Mouse (Mus musculus) ES-E14 (cell line): ENCODE results near the gene Gal3st1. TPM values are rescaled to one million over a fixed set of nuclear protein-coding genes. Genes with fewer than 3 reads are reported as not detected.

Experiments
- DNase-seq: peaks from one replicate; pipeline ENCODE4 v3.0.0-alpha.2; 2013; ENCODE audit warnings: low read depth, low spot score
- H3K27ac ChIP-seq: 2 replicates; pipeline ENCODE4 v1.5.1; 2012; ENCODE audit warnings: low read depth, mild to moderate bottlenecking, low read length, moderate library complexity, mixed read lengths; ENCODE audit not compliant: poor library complexity, insufficient read depth, severe bottlenecking
- H3K36me3 ChIP-seq: 2 replicates; pipeline ENCODE4 v1.6.1; 2012; ENCODE audit warnings: mild to moderate bottlenecking, low read length, moderate library complexity, mixed read lengths; ENCODE audit not compliant: control insufficient read depth, poor library complexity, insufficient read depth, severe bottlenecking
- H3K4me1 ChIP-seq, 2 experiments: fragments of 150-350 bp in 1 of 2; sonication (generic) in 1 of 2; 2 replicates each; pipeline ENCODE4 v1.6.1; 2012; ENCODE audit warnings: low read length in 2 of 2, mild to moderate bottlenecking in 1 of 2, mixed read lengths in 1 of 2; ENCODE audit not compliant: control insufficient read depth in 2 of 2, insufficient read depth in 2 of 2, poor library complexity in 1 of 2
- H3K4me3 ChIP-seq, 2 experiments: fragments of 150-350 bp in 1 of 2; sonication (generic) in 1 of 2; 2 replicates each; pipeline ENCODE4 v1.5.1; 2012; ENCODE audit warnings: low read length in 2 of 2, low read depth in 1 of 2, mild to moderate bottlenecking in 1 of 2, mixed read lengths in 1 of 2; ENCODE audit not compliant: insufficient read depth in 1 of 2, poor library complexity in 1 of 2, severe bottlenecking in 1 of 2
- H3K9ac ChIP-seq: 2 replicates; pipeline ENCODE4 v1.6.1; 2012; ENCODE audit warnings: low read depth, mild to moderate bottlenecking, low read length, mixed read lengths; ENCODE audit not compliant: poor library complexity, insufficient read depth, severe bottlenecking
- H3K9me3 ChIP-seq: fragments of 150-350 bp; sonication (generic); 2 replicates; pipeline ENCODE4 v1.6.1; 2012; ENCODE audit warnings: low read depth, mild to moderate bottlenecking, low read length; ENCODE audit not compliant: control insufficient read depth, insufficient read depth
- CHD2 ChIP-seq: IDR thresholded peaks from 2 replicates; pipeline ENCODE4 v1.6.1; 2014; ENCODE audit warnings: mild to moderate bottlenecking, low read depth, low read length, inconsistent platforms
- HCFC1 ChIP-seq: IDR thresholded peaks from 2 replicates; pipeline ENCODE4 v1.6.1; 2012; ENCODE audit warnings: low read length, inconsistent platforms, borderline replicate concordance; ENCODE audit not compliant: insufficient read depth
- MAFK ChIP-seq: IDR thresholded peaks from 2 replicates; pipeline ENCODE4 v1.6.1; 2014; ENCODE audit warnings: mild to moderate bottlenecking, low read depth, low read length, inconsistent platforms; ENCODE audit not compliant: insufficient read depth
- ZC3H11A ChIP-seq: IDR thresholded peaks from 2 replicates; pipeline ENCODE4 v1.6.1; 2012; ENCODE audit warnings: low read depth, mild to moderate bottlenecking, inconsistent platforms, low read length, borderline replicate concordance
- ZNF384 ChIP-seq: IDR thresholded peaks from 2 replicates; pipeline ENCODE4 v1.6.1; 2012; ENCODE audit warnings: low read depth, low read length, inconsistent platforms
- in situ Hi-C, 2 experiments: fragments of 600-800 bp; cut with MboI; formaldehyde crosslinking; loops; one replicate each; pipeline ENCODE4 v1.15.1; 2025; ENCODE audit warnings: low sequenced_read_pairs in 2 of 2, inconsistent platforms in 1 of 2; ENCODE audit not compliant: unreplicated experiment in 2 of 2
- total RNA-seq: library from RNA; depleted of rRNA; stranded (reverse); fragments of 300-350 nt; gene quantifications from 2 replicates; pipeline ENCODE4 v1.2.3, GENCODE M21; 2012; rRNA removed

Gal3st1 gene
- total RNA-seq: 4.0 and 4.9 TPM in 2 replicates

- no peak within 1 kb of the TSS for H3K27ac ChIP-seq
Observed at GRCm38 (mm10) chr11:3983291-3983862, at the start of gene Gal3st1. Gene Gal3st1 (plus strand): TSS chr11:3983636.

DNA sequence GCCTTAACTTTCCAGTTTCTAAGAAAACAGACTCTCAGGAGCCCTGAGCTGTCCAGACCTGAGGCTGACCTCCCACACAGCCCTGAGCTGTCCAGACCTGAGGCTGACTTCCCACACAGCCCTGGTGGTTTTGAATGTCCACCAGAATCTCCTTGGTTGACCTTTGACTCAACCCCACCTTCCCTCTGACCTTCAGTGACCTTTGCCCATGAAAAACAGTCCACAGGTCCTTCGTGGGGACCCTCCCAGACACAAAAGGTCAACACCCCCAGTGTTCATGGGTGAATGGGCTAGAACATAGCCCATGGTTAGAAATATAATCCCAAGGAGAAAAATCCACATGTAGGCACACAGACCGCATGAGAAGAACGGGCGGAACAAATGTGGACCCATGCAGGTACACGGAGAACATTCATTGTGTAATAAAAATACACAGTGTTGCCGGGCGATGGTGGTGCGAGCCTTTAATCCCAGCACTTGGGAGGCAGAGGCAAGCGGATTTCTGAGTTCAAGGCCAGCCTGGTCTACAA lies 49.6 kb upstream of the Gal3st1 start:
- no peak for TF ChIP-seq ZNF384
- TF ChIP-seq CHD2: no peak
- TF ChIP-seq ZC3H11A: no peak
- no peak for TF ChIP-seq HCFC1
- no peak for TF ChIP-seq MAFK
- no peak overlapping the region for H3K27ac ChIP-seq
- no peak overlapping the region for H3K4me3 ChIP-seq
- H3K9me3 ChIP-seq: no peaks in the 10 kb centered on the region
- no peak for DNase-seq
- in situ Hi-C loops: no loop called here
- H3K4me1 ChIP-seq: peaks cover 4 to 21% of the 10 kb centered on the region in 2 experiments; a peak in 3 of 4 replicates
- H3K9ac ChIP-seq: no peak overlapping the region
- no peaks in the 10 kb centered on the region for H3K36me3 ChIP-seq

More at GRCm38 (mm10) chr11:3983291-3983862, at the start of gene Gal3st1:
- TF ChIP-seq MAFK (no peak), CHD2 (no peak), ZNF384 (no peak), HCFC1 (no peak), ZC3H11A (no peak)
- H3K4me3 ChIP-seq: peak within 1 kb of the TSS; percentile 64 to 73
- peaks cover 13% of the 10 kb centered on the region for H3K36me3 ChIP-seq
- in situ Hi-C loops: no loop called here
- H3K4me1 ChIP-seq: peaks cover 0 to 13% of the 10 kb centered on the region in 2 experiments; a peak in 1 of 4 replicates
- no peak for DNase-seq
- H3K9ac ChIP-seq: peak within 1 kb of the TSS; percentile 54
- no peaks in the 10 kb centered on the region for H3K9me3 ChIP-seq

GRCm38 (mm10) chr11:3935135-3935534 lies 48.3 kb upstream of the Gal3st1 start:
- Histone ChIP-seq H3K9ac (no peak overlapping the region), H3K27ac (no peak overlapping the region), H3K36me3 (no peaks in the 10 kb centered on the region), H3K4me3 (no peak overlapping the region), H3K4me1 (peaks cover 4 to 21% of the 10 kb centered on the region in 2 experiments; a peak in 3 of 4 replicates), H3K9me3 (no peaks in the 10 kb centered on the region)
- in situ Hi-C loops: no loop called here
- no peak for DNase-seq
- TF ChIP-seq HCFC1 (no peak), ZNF384 (no peak), ZC3H11A (no peak), MAFK (no peak), CHD2 (no peak)

DNA sequence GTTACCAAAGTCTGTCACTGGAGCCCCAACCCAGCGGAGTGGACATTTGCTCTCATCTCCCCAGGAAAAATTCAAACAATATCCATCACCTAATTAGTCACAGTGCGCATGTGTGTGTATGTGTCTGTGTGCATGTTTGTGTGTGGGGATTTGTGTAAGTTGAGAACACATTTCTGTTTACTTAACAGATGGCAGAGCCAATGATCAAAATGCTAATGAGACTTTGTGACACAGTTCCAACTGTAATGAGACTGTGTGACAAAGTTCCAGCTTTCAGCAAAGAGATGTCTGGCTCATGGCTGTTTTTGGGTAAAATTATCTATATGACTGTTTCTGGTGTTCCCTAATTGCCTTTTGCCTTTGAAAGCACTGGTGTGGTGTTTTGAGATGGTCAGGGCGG lies 47.1 kb upstream of the Gal3st1 start:
- TF ChIP-seq CHD2 (no peak), HCFC1 (no peak), ZNF384 (no peak), ZC3H11A (no peak), MAFK (no peak)
- H3K9me3 ChIP-seq: no peaks in the 10 kb centered on the region
- in situ Hi-C loops: no loop called here
- H3K9ac ChIP-seq: no peak overlapping the region
- no peak overlapping the region for H3K4me3 ChIP-seq
- no peaks in the 10 kb centered on the region for H3K36me3 ChIP-seq
- peaks cover 4 to 14% of the 10 kb centered on the region in 2 experiments; a peak in 3 of 4 replicates for H3K4me1 ChIP-seq
- no peak overlapping the region for H3K27ac ChIP-seq
- no peak for DNase-seq
